Mouse (Mus musculus) brain, embryonic 14.5 days (tissue): ENCODE results near the gene Olfr1394.
"Not testable (repeated sequence)": the region's sequence is repeated elsewhere in the genome, so short reads cannot be mapped to it uniquely, and the experiment has no call there.

Experiments used
- CTCF ChIP-seq: fragments of 200-500 bp; IDR thresholded peaks from 2 replicates; pipeline ENCODE4 v1.5.1; 2012; ENCODE audit warnings: inconsistent platforms, mild to moderate bottlenecking, moderate library complexity, borderline replicate concordance; ENCODE audit not compliant: insufficient read depth, insufficient read length; ENCODE audit errors: extremely low read depth
- POLR2A ChIP-seq: fragments of 200-500 bp; IDR thresholded peaks from 2 replicates; pipeline ENCODE4 v1.6.1; 2012; ENCODE audit warnings: mild to moderate bottlenecking, inconsistent platforms, borderline replicate concordance; ENCODE audit not compliant: poor library complexity, insufficient read depth, insufficient read length, severe bottlenecking; ENCODE audit errors: extremely low read depth

GRCm38 (mm10) chr11:49176047-49176779, 22.0 kb downstream of the Olfr1394 start:
- not testable (repeated sequence) for TF ChIP-seq POLR2A, CTCF
